Mouse (Mus musculus) CH12.LX (cell line): ENCODE measurements around the gene Gm43064. TPM values are rescaled to one million over a fixed set of nuclear protein-coding genes. Genes with fewer than 3 reads are reported as not detected.

Source experiments
- DNase-seq: peaks from one replicate; pipeline ENCODE4 v3.0.0-alpha.2; 2013; ENCODE audit errors: extremely low read depth
- H3K27ac ChIP-seq: 2 replicates; pipeline ENCODE4 v1.5.1; 2012; ENCODE audit warnings: low read depth, mild to moderate bottlenecking, control low read depth, moderate library complexity; ENCODE audit not compliant: insufficient read depth
- H3K27me3 ChIP-seq: replicated peaks from 2 replicates; pipeline ENCODE3; 2012; ENCODE audit warnings: inconsistent platforms
- H3K36me3 ChIP-seq, 2 experiments: replicated peaks in 1 of 2; 2 replicates each; pipeline versions ENCODE3 to v1.6.1; 2012; ENCODE audit warnings: inconsistent platforms in 1 of 2, low read length in 1 of 2, mild to moderate bottlenecking in 1 of 2, mixed read lengths in 1 of 2, moderate library complexity in 1 of 2; ENCODE audit not compliant: control insufficient read depth in 1 of 2, insufficient read depth in 1 of 2
- H3K4me1 ChIP-seq, 2 experiments: 2 replicates each; pipeline ENCODE4 v1.6.1; 2012; ENCODE audit warnings: inconsistent platforms in 1 of 2, moderate library complexity in 1 of 2; ENCODE audit not compliant: insufficient read depth in 2 of 2, control insufficient read depth in 1 of 2
- H3K4me2 ChIP-seq: 2 replicates; pipeline ENCODE4 v1.6.1; 2012; ENCODE audit warnings: low read depth, mild to moderate bottlenecking, control low read depth; ENCODE audit not compliant: poor library complexity, insufficient read depth, severe bottlenecking
- H3K4me3 ChIP-seq, 3 experiments: fragments of 150-350 bp in 1 of 3; sonication (generic) in 1 of 3; replicated peaks in 1 of 3; 2 replicates each; pipeline versions ENCODE3 to v1.5.1; 2011 to 2012; ENCODE audit warnings: low read depth in 2 of 3, low read length in 2 of 3, mild to moderate bottlenecking in 2 of 3, moderate library complexity in 2 of 3, control low read depth in 1 of 3, improper control_type of control experiment in 1 of 3, inconsistent platforms in 1 of 3, mixed read lengths in 1 of 3; ENCODE audit not compliant: poor library complexity in 1 of 3
- H3K79me2 ChIP-seq: replicated peaks from 2 replicates; pipeline ENCODE4 v1.6.1; 2012; ENCODE audit warnings: mild to moderate bottlenecking, moderate library complexity; ENCODE audit not compliant: control insufficient read depth, poor library complexity, insufficient read depth, severe bottlenecking; ENCODE audit errors: extremely low read depth
- H3K9ac ChIP-seq: 2 replicates; pipeline ENCODE4 v1.6.1; 2012; ENCODE audit warnings: low read depth, mild to moderate bottlenecking, control low read depth, moderate library complexity; ENCODE audit not compliant: insufficient read depth
- H3K9me3 ChIP-seq: replicated peaks from 2 replicates; pipeline ENCODE3; 2012; ENCODE audit warnings: low read length, inconsistent platforms, mixed read lengths
- BHLHE40 ChIP-seq: IDR thresholded peaks from 2 replicates; pipeline ENCODE4 v1.6.1; 2011; ENCODE audit warnings: mild to moderate bottlenecking, low read depth, low read length, improper control_type of control experiment
- CHD1 ChIP-seq: IDR thresholded peaks from 2 replicates; pipeline ENCODE4 v1.6.1; 2012; ENCODE audit warnings: low read depth, low read length, improper control_type of control experiment, inconsistent platforms
- CHD2 ChIP-seq: IDR thresholded peaks from 2 replicates; pipeline ENCODE4 v1.6.1; 2011; ENCODE audit warnings: low read length, improper control_type of control experiment
- CTCF ChIP-seq, 2 experiments: IDR thresholded peaks in 1 of 2; conservative IDR thresholded peaks in 1 of 2; 2 replicates each; pipeline ENCODE4 v1.5.1; 2011 to 2012; ENCODE audit warnings: low read depth in 2 of 2, low read length in 2 of 2, improper control_type of control experiment in 1 of 2, inconsistent platforms in 1 of 2, mild to moderate bottlenecking in 1 of 2, moderate library complexity in 1 of 2
- E2F4 ChIP-seq: IDR thresholded peaks from 2 replicates; pipeline ENCODE4 v1.6.1; 2011; ENCODE audit warnings: low read depth, low read length, improper control_type of control experiment; ENCODE audit not compliant: insufficient replicate concordance
- ELF1 ChIP-seq: IDR thresholded peaks from 2 replicates; pipeline ENCODE4 v1.6.1; 2014; ENCODE audit warnings: low read depth, mild to moderate bottlenecking, inconsistent platforms, low read length, improper control_type of control experiment
- EP300 ChIP-seq: IDR thresholded peaks from 2 replicates; pipeline ENCODE4 v1.6.1; 2011; ENCODE audit warnings: low read length, improper control_type of control experiment
- ETS1 ChIP-seq: conservative IDR thresholded peaks from 2 replicates; pipeline ENCODE4 v1.6.1; 2012; ENCODE audit warnings: low read depth, mild to moderate bottlenecking, inconsistent platforms, low read length, improper control_type of control experiment, moderate library complexity
- GABPA ChIP-seq: IDR thresholded peaks from 2 replicates; pipeline ENCODE4 v1.6.1; 2012; ENCODE audit warnings: low read depth, low read length, improper control_type of control experiment, inconsistent platforms; ENCODE audit not compliant: insufficient replicate concordance
- HCFC1 ChIP-seq: IDR thresholded peaks from 2 replicates; pipeline ENCODE4 v1.6.1; 2012; ENCODE audit warnings: low read depth, mild to moderate bottlenecking, inconsistent platforms, low read length, improper control_type of control experiment
- IRF4 ChIP-seq: IDR thresholded peaks from 2 replicates; pipeline ENCODE4 v1.6.1; 2014; ENCODE audit warnings: low read depth, mild to moderate bottlenecking, inconsistent platforms, low read length, improper control_type of control experiment
- JUN ChIP-seq: IDR thresholded peaks from 2 replicates; pipeline ENCODE4 v1.6.1; 2011; ENCODE audit warnings: low read depth, mild to moderate bottlenecking, low read length, improper control_type of control experiment, moderate library complexity; ENCODE audit not compliant: insufficient read depth
- JUND ChIP-seq: conservative IDR thresholded peaks from 2 replicates; pipeline ENCODE4 v1.6.1; 2011; ENCODE audit warnings: low read depth, low read length, improper control_type of control experiment
- KAT2A ChIP-seq: IDR thresholded peaks from 2 replicates; pipeline ENCODE4 v1.6.1; 2012; ENCODE audit warnings: low read length, improper control_type of control experiment, inconsistent platforms; ENCODE audit not compliant: insufficient replicate concordance
- MAFK ChIP-seq: IDR thresholded peaks from 2 replicates; pipeline ENCODE4 v1.6.1; 2011; ENCODE audit warnings: low read length, improper control_type of control experiment; ENCODE audit not compliant: insufficient replicate concordance
- MAX ChIP-seq: IDR thresholded peaks from 2 replicates; pipeline ENCODE4 v1.6.1; 2011; ENCODE audit warnings: low read length, improper control_type of control experiment
- MAZ ChIP-seq: IDR thresholded peaks from 2 replicates; pipeline ENCODE4 v1.6.1; 2012; ENCODE audit warnings: low read depth, mild to moderate bottlenecking, inconsistent platforms, low read length, improper control_type of control experiment, moderate library complexity
- MEF2A ChIP-seq: IDR thresholded peaks from 2 replicates; pipeline ENCODE4 v1.6.1; 2014; ENCODE audit warnings: low read depth, mild to moderate bottlenecking, inconsistent platforms, low read length, improper control_type of control experiment, borderline replicate concordance
- MXI1 ChIP-seq: IDR thresholded peaks from 2 replicates; pipeline ENCODE4 v1.6.1; 2011; ENCODE audit warnings: mild to moderate bottlenecking, low read depth, low read length, improper control_type of control experiment
- MYC ChIP-seq: IDR thresholded peaks from 2 replicates; pipeline ENCODE4 v1.6.1; 2011; ENCODE audit warnings: low read depth, mild to moderate bottlenecking, improper control_type of control experiment, low read length
- NELFE ChIP-seq: IDR thresholded peaks from 2 replicates; pipeline ENCODE4 v1.6.1; 2011; ENCODE audit warnings: low read depth, low read length, improper control_type of control experiment
- NRF1 ChIP-seq: IDR thresholded peaks from 2 replicates; pipeline ENCODE4 v1.6.1; 2014; ENCODE audit warnings: low read depth, mild to moderate bottlenecking, inconsistent platforms, low read length, improper control_type of control experiment, moderate library complexity
- PAX5 ChIP-seq: IDR thresholded peaks from 2 replicates; pipeline ENCODE4 v1.6.1; 2012; ENCODE audit warnings: low read length, inconsistent platforms, mixed read lengths
- POLR2A ChIP-seq: IDR thresholded peaks from 2 replicates; pipeline ENCODE4 v1.6.1; 2011; ENCODE audit warnings: low read depth, mild to moderate bottlenecking, improper control_type of control experiment, low read length
- POLR2AphosphoS2 ChIP-seq: IDR thresholded peaks from 2 replicates; pipeline ENCODE4 v1.6.1; 2011; ENCODE audit warnings: low read depth, low read length, improper control_type of control experiment
- RAD21 ChIP-seq: IDR thresholded peaks from 2 replicates; pipeline ENCODE4 v1.6.1; 2011; ENCODE audit warnings: low read depth, mild to moderate bottlenecking, low read length, improper control_type of control experiment, moderate library complexity
- RCOR1 ChIP-seq: conservative IDR thresholded peaks from 2 replicates; pipeline ENCODE4 v1.6.1; 2012; ENCODE audit warnings: low read depth, mild to moderate bottlenecking, inconsistent platforms, low read length, improper control_type of control experiment
- SIN3A ChIP-seq: IDR thresholded peaks from 2 replicates; pipeline ENCODE4 v1.6.1; 2012; ENCODE audit warnings: low read length, improper control_type of control experiment, inconsistent platforms
- SMC3 ChIP-seq: IDR thresholded peaks from 2 replicates; pipeline ENCODE4 v1.6.1; 2011; ENCODE audit warnings: low read depth, low read length, improper control_type of control experiment
- TBP ChIP-seq: conservative IDR thresholded peaks from 2 replicates; pipeline ENCODE4 v1.6.1; 2011; ENCODE audit warnings: low read depth, low read length, improper control_type of control experiment
- TCF12 ChIP-seq: IDR thresholded peaks from 2 replicates; pipeline ENCODE4 v1.6.1; 2014; ENCODE audit warnings: low read depth, mild to moderate bottlenecking, inconsistent platforms, low read length, improper control_type of control experiment
- UBTF ChIP-seq: IDR thresholded peaks from 2 replicates; pipeline ENCODE4 v1.6.1; 2012; ENCODE audit warnings: low read depth, mild to moderate bottlenecking, inconsistent platforms, low read length, improper control_type of control experiment, moderate library complexity
- USF1 ChIP-seq: IDR thresholded peaks from 2 replicates; pipeline ENCODE4 v1.6.1; 2014; ENCODE audit warnings: low read depth, mild to moderate bottlenecking, inconsistent platforms, low read length, improper control_type of control experiment
- USF2 ChIP-seq: conservative IDR thresholded peaks from 2 replicates; pipeline ENCODE4 v1.6.1; 2011; ENCODE audit warnings: low read depth, low read length, improper control_type of control experiment
- ZC3H11A ChIP-seq: IDR thresholded peaks from 2 replicates; pipeline ENCODE4 v1.6.1; 2012; ENCODE audit warnings: low read depth, mild to moderate bottlenecking, inconsistent platforms, low read length, improper control_type of control experiment
- ZKSCAN1 ChIP-seq: IDR thresholded peaks from 2 replicates; pipeline ENCODE4 v1.6.1; 2012; ENCODE audit warnings: low read depth, inconsistent platforms, low read length, improper control_type of control experiment, borderline replicate concordance
- ZMIZ1 ChIP-seq: IDR thresholded peaks from 2 replicates; pipeline ENCODE4 v1.6.1; 2012; ENCODE audit warnings: low read depth, mild to moderate bottlenecking, inconsistent platforms, low read length, improper control_type of control experiment
- ZNF384 ChIP-seq: IDR thresholded peaks from 2 replicates; pipeline ENCODE4 v1.6.1; 2012; ENCODE audit warnings: low read depth, low read length, improper control_type of control experiment, inconsistent platforms
- dilution Hi-C: fragments of 300-500 bp; cut with MboI; formaldehyde crosslinking; loops from 2 replicates; pipeline ENCODE4 v1.14.3; 2020; ENCODE audit warnings: low sequenced_read_pairs; ENCODE audit not compliant: extremely low pct_unique_long_range_greater_than_20kb, extremely low pct_ligation_motif_present
- in situ Hi-C: fragments of 300-500 bp; cut with MboI; formaldehyde crosslinking; loops from 3 replicates; pipeline ENCODE4 v1.14.3; 2019; ENCODE audit warnings: low sequenced_read_pairs, low pct_ligation_motif_present, low pct_unique_long_range_greater_than_20kb, mixed read lengths
- polyA plus RNA-seq: library from polyadenylated mRNA; unstranded; fragments of >175 nt; gene quantifications from 2 replicates; pipeline ENCODE4 v1.2.1, GENCODE M21; 2012; ENCODE audit warnings: low read depth; ENCODE audit not compliant: insufficient read length
- total RNA-seq, 2 experiments: library from RNA; depleted of rRNA; stranded (reverse); fragments of 300-350 nt in 1 of 2; fragments of >200 nt in 1 of 2; gene quantifications; 2 replicates each; pipeline ENCODE4 v1.2.3; 2012 to 2014

Gene Gm43064
- total and polyA plus RNA-seq, 3 experiments = 0.91 to 3.1 TPM; not detected in 1

- Histone ChIP-seq H3K27me3 (no peaks in the 10 kb centered on the region), H3K27ac (peak overlapping the region; percentile 95), H3K4me3 (peak overlapping the region in 2 of 3 experiments; percentile 13 to 38), H3K79me2 (peaks cover 79% of the 10 kb centered on the region), H3K9me3 (peaks cover 4% of the 10 kb centered on the region), H3K9ac (peak overlapping the region; percentile 71), H3K4me2 (peak overlapping the region; percentile 26), H3K4me1 (peaks cover 23 to 79% of the 10 kb centered on the region in 2 experiments)
- DNase-seq = peak; percentile 73
- in situ Hi-C loops (no loop called here), dilution Hi-C loops (no loop called here)
- no peak for TF ChIP-seq E2F4
- no peak for TF ChIP-seq MAFK
- no peak for TF ChIP-seq ZMIZ1
- TF ChIP-seq CTCF (conservative IDR thresholded peaks at IDR 0.05 in 1 of 2, IDR thresholded peaks at IDR 0.05 in 1 of 2; ENCODE audit: low read depth in 2 of 2, low read length in 2 of 2) = no peak
- no peak for TF ChIP-seq PAX5
- peak; percentile 64 for TF ChIP-seq ZNF384
- TF ChIP-seq MEF2A = peak; percentile 77; the same call in 1 of the 2 replicates
- TF ChIP-seq MAX = no peak
- peak; percentile 69; the same call in 1 of the 2 replicates for TF ChIP-seq TBP
- peak; percentile 87 for TF ChIP-seq BHLHE40
- no peak for TF ChIP-seq GABPA
- no peak for TF ChIP-seq SMC3
- peak; percentile 69; the same call in 1 of the 2 replicates for TF ChIP-seq JUND
- peak; percentile 59; the same call in 1 of the 2 replicates for TF ChIP-seq ETS1
- no peak for TF ChIP-seq MAZ
- 0 out of 2 replicates have a peak, but pooled peaks have one; percentile 29 for TF ChIP-seq JUN
- no peak for TF ChIP-seq HCFC1
- TF ChIP-seq SIN3A = no peak
- TF ChIP-seq RAD21 = no peak
- TF ChIP-seq USF2 = no peak
- TF ChIP-seq CHD1 = peak; percentile 99
- TF ChIP-seq USF1 = no peak
- TF ChIP-seq TCF12 = peak; percentile 58; the same call in 1 of the 2 replicates
- no peak for TF ChIP-seq NELFE
- peak; percentile 92 for TF ChIP-seq EP300
- no peak for TF ChIP-seq POLR2AphosphoS2
- TF ChIP-seq IRF4 = peak; percentile 82
- TF ChIP-seq ZKSCAN1 = no peak
- peak; percentile 74 for TF ChIP-seq MYC
- TF ChIP-seq NRF1 = no peak
- TF ChIP-seq POLR2A = no peak; the same call in 1 of the 2 replicates
- no peak for TF ChIP-seq KAT2A
- TF ChIP-seq MXI1 = no peak
- TF ChIP-seq RCOR1 = peak; percentile 39; the same call in 1 of the 2 replicates
- TF ChIP-seq CHD2 = no peak; the same call in 1 of the 2 replicates
- TF ChIP-seq UBTF = no peak
- TF ChIP-seq ELF1 = no peak
- no peak for TF ChIP-seq ZC3H11A
- TF ChIP-seq, all 38 proteins: peak for 13
- peaks cover 25 to 49% of the 10 kb centered on the region in 2 experiments for H3K36me3 ChIP-seq
Observed at GRCm38 (mm10) chr3:103867424-103867971, 58.1 kb downstream of the Gm43064 start.
